Mouse (Mus musculus) CH12.LX (cell line): ENCODE results near the gene 1700080E11Rik. TPM values are rescaled to one million over a fixed set of nuclear protein-coding genes. Genes with fewer than 3 reads are reported as not detected.

Experiments used
- DNase-seq: peaks from one replicate; pipeline ENCODE4 v3.0.0-alpha.2; 2013; ENCODE audit errors: extremely low read depth
- H3K27ac ChIP-seq: 2 replicates; pipeline ENCODE4 v1.5.1; 2012; ENCODE audit warnings: low read depth, mild to moderate bottlenecking, control low read depth, moderate library complexity; ENCODE audit not compliant: insufficient read depth
- H3K27me3 ChIP-seq: replicated peaks from 2 replicates; pipeline ENCODE3; 2012; ENCODE audit warnings: inconsistent platforms
- H3K36me3 ChIP-seq, 2 experiments: replicated peaks in 1 of 2; 2 replicates each; pipeline versions ENCODE3 to v1.6.1; 2012; ENCODE audit warnings: inconsistent platforms in 1 of 2, low read length in 1 of 2, mild to moderate bottlenecking in 1 of 2, mixed read lengths in 1 of 2, moderate library complexity in 1 of 2; ENCODE audit not compliant: control insufficient read depth in 1 of 2, insufficient read depth in 1 of 2
- H3K4me1 ChIP-seq, 2 experiments: 2 replicates each; pipeline ENCODE4 v1.6.1; 2012; ENCODE audit warnings: inconsistent platforms in 1 of 2, moderate library complexity in 1 of 2; ENCODE audit not compliant: insufficient read depth in 2 of 2, control insufficient read depth in 1 of 2
- H3K4me2 ChIP-seq: 2 replicates; pipeline ENCODE4 v1.6.1; 2012; ENCODE audit warnings: low read depth, mild to moderate bottlenecking, control low read depth; ENCODE audit not compliant: poor library complexity, insufficient read depth, severe bottlenecking
- H3K4me3 ChIP-seq, 3 experiments: fragments of 150-350 bp in 1 of 3; sonication (generic) in 1 of 3; replicated peaks in 1 of 3; 2 replicates each; pipeline versions ENCODE3 to v1.5.1; 2011 to 2012; ENCODE audit warnings: low read depth in 2 of 3, low read length in 2 of 3, mild to moderate bottlenecking in 2 of 3, moderate library complexity in 2 of 3, control low read depth in 1 of 3, improper control_type of control experiment in 1 of 3, inconsistent platforms in 1 of 3, mixed read lengths in 1 of 3; ENCODE audit not compliant: poor library complexity in 1 of 3
- H3K79me2 ChIP-seq: replicated peaks from 2 replicates; pipeline ENCODE4 v1.6.1; 2012; ENCODE audit warnings: mild to moderate bottlenecking, moderate library complexity; ENCODE audit not compliant: control insufficient read depth, poor library complexity, insufficient read depth, severe bottlenecking; ENCODE audit errors: extremely low read depth
- H3K9ac ChIP-seq: 2 replicates; pipeline ENCODE4 v1.6.1; 2012; ENCODE audit warnings: low read depth, mild to moderate bottlenecking, control low read depth, moderate library complexity; ENCODE audit not compliant: insufficient read depth
- H3K9me3 ChIP-seq: replicated peaks from 2 replicates; pipeline ENCODE3; 2012; ENCODE audit warnings: low read length, inconsistent platforms, mixed read lengths
- BHLHE40 ChIP-seq: IDR thresholded peaks from 2 replicates; pipeline ENCODE4 v1.6.1; 2011; ENCODE audit warnings: mild to moderate bottlenecking, low read depth, low read length, improper control_type of control experiment
- CHD2 ChIP-seq: IDR thresholded peaks from 2 replicates; pipeline ENCODE4 v1.6.1; 2011; ENCODE audit warnings: low read length, improper control_type of control experiment
- CTCF ChIP-seq, 2 experiments: IDR thresholded peaks in 1 of 2; conservative IDR thresholded peaks in 1 of 2; 2 replicates each; pipeline ENCODE4 v1.5.1; 2011 to 2012; ENCODE audit warnings: low read depth in 2 of 2, low read length in 2 of 2, improper control_type of control experiment in 1 of 2, inconsistent platforms in 1 of 2, mild to moderate bottlenecking in 1 of 2, moderate library complexity in 1 of 2
- ELF1 ChIP-seq: IDR thresholded peaks from 2 replicates; pipeline ENCODE4 v1.6.1; 2014; ENCODE audit warnings: low read depth, mild to moderate bottlenecking, inconsistent platforms, low read length, improper control_type of control experiment
- HCFC1 ChIP-seq: IDR thresholded peaks from 2 replicates; pipeline ENCODE4 v1.6.1; 2012; ENCODE audit warnings: low read depth, mild to moderate bottlenecking, inconsistent platforms, low read length, improper control_type of control experiment
- JUN ChIP-seq: IDR thresholded peaks from 2 replicates; pipeline ENCODE4 v1.6.1; 2011; ENCODE audit warnings: low read depth, mild to moderate bottlenecking, low read length, improper control_type of control experiment, moderate library complexity; ENCODE audit not compliant: insufficient read depth
- MAFK ChIP-seq: IDR thresholded peaks from 2 replicates; pipeline ENCODE4 v1.6.1; 2011; ENCODE audit warnings: low read length, improper control_type of control experiment; ENCODE audit not compliant: insufficient replicate concordance
- MXI1 ChIP-seq: IDR thresholded peaks from 2 replicates; pipeline ENCODE4 v1.6.1; 2011; ENCODE audit warnings: mild to moderate bottlenecking, low read depth, low read length, improper control_type of control experiment
- POLR2AphosphoS2 ChIP-seq: IDR thresholded peaks from 2 replicates; pipeline ENCODE4 v1.6.1; 2011; ENCODE audit warnings: low read depth, low read length, improper control_type of control experiment
- SIN3A ChIP-seq: IDR thresholded peaks from 2 replicates; pipeline ENCODE4 v1.6.1; 2012; ENCODE audit warnings: low read length, improper control_type of control experiment, inconsistent platforms
- SMC3 ChIP-seq: IDR thresholded peaks from 2 replicates; pipeline ENCODE4 v1.6.1; 2011; ENCODE audit warnings: low read depth, low read length, improper control_type of control experiment
- TBP ChIP-seq: conservative IDR thresholded peaks from 2 replicates; pipeline ENCODE4 v1.6.1; 2011; ENCODE audit warnings: low read depth, low read length, improper control_type of control experiment
- TCF12 ChIP-seq: IDR thresholded peaks from 2 replicates; pipeline ENCODE4 v1.6.1; 2014; ENCODE audit warnings: low read depth, mild to moderate bottlenecking, inconsistent platforms, low read length, improper control_type of control experiment
- USF1 ChIP-seq: IDR thresholded peaks from 2 replicates; pipeline ENCODE4 v1.6.1; 2014; ENCODE audit warnings: low read depth, mild to moderate bottlenecking, inconsistent platforms, low read length, improper control_type of control experiment
- ZKSCAN1 ChIP-seq: IDR thresholded peaks from 2 replicates; pipeline ENCODE4 v1.6.1; 2012; ENCODE audit warnings: low read depth, inconsistent platforms, low read length, improper control_type of control experiment, borderline replicate concordance
- ZMIZ1 ChIP-seq: IDR thresholded peaks from 2 replicates; pipeline ENCODE4 v1.6.1; 2012; ENCODE audit warnings: low read depth, mild to moderate bottlenecking, inconsistent platforms, low read length, improper control_type of control experiment
- ZNF384 ChIP-seq: IDR thresholded peaks from 2 replicates; pipeline ENCODE4 v1.6.1; 2012; ENCODE audit warnings: low read depth, low read length, improper control_type of control experiment, inconsistent platforms
- dilution Hi-C: fragments of 300-500 bp; cut with MboI; formaldehyde crosslinking; loops from 2 replicates; pipeline ENCODE4 v1.14.3; 2020; ENCODE audit warnings: low sequenced_read_pairs; ENCODE audit not compliant: extremely low pct_unique_long_range_greater_than_20kb, extremely low pct_ligation_motif_present
- in situ Hi-C: fragments of 300-500 bp; cut with MboI; formaldehyde crosslinking; loops from 3 replicates; pipeline ENCODE4 v1.14.3; 2019; ENCODE audit warnings: low sequenced_read_pairs, low pct_ligation_motif_present, low pct_unique_long_range_greater_than_20kb, mixed read lengths
- polyA plus RNA-seq: library from polyadenylated mRNA; unstranded; fragments of >175 nt; gene quantifications from 2 replicates; pipeline ENCODE4 v1.2.1, GENCODE M21; 2012; ENCODE audit warnings: low read depth; ENCODE audit not compliant: insufficient read length
- total RNA-seq, 2 experiments: library from RNA; depleted of rRNA; stranded (reverse); fragments of 300-350 nt in 1 of 2; fragments of >200 nt in 1 of 2; gene quantifications; 2 replicates each; pipeline ENCODE4 v1.2.3; 2012 to 2014

The 1700080E11Rik gene
- total and polyA plus RNA-seq, 3 experiments = not detected

DNA sequence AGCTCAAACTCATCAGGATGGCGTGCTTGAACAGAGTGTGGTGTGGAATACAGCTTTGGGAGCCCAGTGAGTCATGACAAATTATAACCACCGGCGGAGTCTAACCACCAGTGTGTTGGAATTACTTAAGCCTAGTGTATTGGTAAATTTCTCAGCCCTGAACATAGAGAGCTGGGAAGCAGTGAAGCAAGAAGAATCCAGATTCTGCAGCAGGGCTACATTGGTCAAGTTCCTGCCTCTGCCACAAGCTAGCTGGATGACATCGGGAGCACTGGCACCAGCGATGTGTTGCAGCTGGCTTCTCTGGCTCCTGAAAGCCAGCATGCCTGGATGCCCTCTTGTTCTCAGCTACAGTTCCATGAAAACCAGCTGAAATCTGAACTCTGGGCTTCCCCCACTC lies 41.0 kb downstream of the 1700080E11Rik start:
- Histone ChIP-seq H3K9me3 (no peaks in the 10 kb centered on the region), H3K79me2 (no peaks in the 10 kb centered on the region), H3K36me3 (no peaks in the 10 kb centered on the region), H3K4me2 (no peak overlapping the region), H3K9ac (no peak overlapping the region), H3K4me1 (no peaks in the 10 kb centered on the region; a peak in 1 of 4 replicates), H3K27ac (no peak overlapping the region), H3K4me3 (no peak overlapping the region), H3K27me3 (peaks cover 3% of the 10 kb centered on the region)
- dilution Hi-C loops (no loop called here), in situ Hi-C loops (no loop called here)
- TF ChIP-seq ZKSCAN1 = no peak
- no peak for TF ChIP-seq ELF1
- TF ChIP-seq SIN3A = no peak
- TF ChIP-seq POLR2AphosphoS2 = no peak
- TF ChIP-seq MAFK = no peak
- no peak for TF ChIP-seq ZMIZ1
- TF ChIP-seq MXI1 = no peak
- no peak for TF ChIP-seq USF1
- no peak for TF ChIP-seq SMC3
- TF ChIP-seq ZNF384 = no peak
- TF ChIP-seq HCFC1 = no peak
- no peak for TF ChIP-seq BHLHE40
- TF ChIP-seq JUN = no peak
- TF ChIP-seq CHD2 = no peak
- no peak for DNase-seq

DNA sequence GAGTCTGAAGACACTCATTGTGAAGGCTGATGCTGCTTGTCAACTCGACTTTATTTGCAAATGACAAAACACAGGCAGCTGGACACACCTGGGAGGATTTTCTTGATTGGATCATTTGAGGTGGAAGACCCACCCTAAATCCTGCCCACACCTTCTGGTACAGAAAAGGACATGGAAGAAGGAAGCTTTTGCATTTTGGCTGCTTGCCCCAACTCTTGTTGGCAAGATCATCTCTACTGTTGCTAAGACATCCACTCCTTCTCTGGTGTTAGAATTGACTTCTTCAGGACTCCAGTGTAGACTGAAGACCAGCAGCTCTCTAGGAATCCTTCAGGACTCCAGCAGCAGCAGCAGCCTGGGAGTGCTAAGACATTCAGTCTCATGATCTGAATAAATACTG lies 43.0 kb downstream of the 1700080E11Rik start:
- Histone ChIP-seq H3K4me3 (no peak overlapping the region), H3K4me2 (no peak overlapping the region), H3K9me3 (no peaks in the 10 kb centered on the region), H3K9ac (no peak overlapping the region), H3K36me3 (no peaks in the 10 kb centered on the region), H3K27ac (no peak overlapping the region), H3K27me3 (no peaks in the 10 kb centered on the region), H3K79me2 (no peaks in the 10 kb centered on the region), H3K4me1 (no peaks in the 10 kb centered on the region; a peak in 1 of 4 replicates)
- TF ChIP-seq CTCF (conservative IDR thresholded peaks at IDR 0.05 in 1 of 2, IDR thresholded peaks at IDR 0.05 in 1 of 2; ENCODE audit: low read depth in 2 of 2, low read length in 2 of 2) (no peak), TCF12 (no peak), TBP (no peak)
- DNase-seq = no peak
- dilution Hi-C loops = no loop called here
- in situ Hi-C loops = no loop called here
